Mouse (Mus musculus): ENCODE data around the gene Elovl6. TPM values are rescaled to one million over a fixed set of nuclear protein-coding genes. Genes with fewer than 3 reads are reported as not detected.
A peak's percentile ranks its signal among the peaks of the same experiment; 100 is the strongest.

Elovl6 gene
- total and polyA plus RNA-seq, 2 experiments from 2014 or later: 40.8 to 56.1 TPM

DNA sequence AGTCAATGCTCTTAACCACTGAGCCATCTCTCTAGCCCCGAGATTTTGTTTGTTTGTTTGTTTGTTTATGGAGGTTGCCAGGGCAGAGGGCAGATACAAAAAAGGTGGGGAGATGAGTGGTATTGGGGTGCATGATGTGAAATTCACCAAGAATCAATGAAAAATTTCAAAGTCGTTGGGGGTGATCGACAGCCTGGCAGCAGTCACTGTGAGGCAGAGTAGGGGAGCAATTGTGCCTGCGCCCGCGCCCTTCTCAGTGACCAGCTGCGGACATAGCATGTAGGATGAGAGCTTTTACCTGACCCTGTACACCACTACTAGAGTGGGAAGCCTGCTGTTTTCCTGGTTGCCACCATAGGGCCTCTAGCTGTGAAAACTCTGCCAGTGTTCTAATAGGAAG, 143.8 kb downstream of the Elovl6 start:
- Histone ChIP-seq H3K27me3 (ENCODE audit: insufficient read depth, low read length) (no peaks in the 10 kb centered on the region), H3K4me3 (ENCODE audit: low read length) (no peak overlapping the region), H3K36me3 (ENCODE audit: insufficient read depth, low read length) (0 out of 2 replicates have a peak, but pooled peaks cover 3% of the 10 kb centered on the region), H3K9ac (replicated peaks; ENCODE audit: low read length) (no peak overlapping the region), H3K4me2 (ENCODE audit: low read depth, low read length) (no peak overlapping the region), H3K4me1 (ENCODE audit: insufficient read depth, low read length) (no peaks in the 10 kb centered on the region), H3K27ac (no peak overlapping the region), H3K9me3 (ENCODE audit: low read length) (no peaks in the 10 kb centered on the region)
- no peak for TF ChIP-seq CTCF (IDR thresholded peaks at IDR 0.05; ENCODE audit: low read depth)
- ATAC-seq: no peak
- WGBS: 95% methylated on average over 7 of the region's 7 CpGs
- DNase-seq (ENCODE audit: low spot score): no peak

- H3K4me2 ChIP-seq (ENCODE audit: low read depth, low read length): no peak overlapping the region
- no peaks in the 10 kb centered on the region for H3K9me3 ChIP-seq (ENCODE audit: low read length)
- ATAC-seq (peak; percentile 35; the same call in 1 of the 2 replicates), DNase-seq (ENCODE audit: low spot score) (peak; percentile 32)
- no peak overlapping the region for H3K27ac ChIP-seq
- no peaks in the 10 kb centered on the region for H3K4me1 ChIP-seq (ENCODE audit: insufficient read depth, low read length)
- H3K9ac ChIP-seq (replicated peaks; ENCODE audit: low read length): no peak overlapping the region
- no peaks in the 10 kb centered on the region for H3K27me3 ChIP-seq (ENCODE audit: insufficient read depth, low read length)
- TF ChIP-seq CTCF (IDR thresholded peaks at IDR 0.05; ENCODE audit: low read depth): peak; percentile 62
- H3K4me3 ChIP-seq (ENCODE audit: low read length): no peak overlapping the region
- 44% methylated on average over 5 of the region's 5 CpGs for WGBS
- H3K36me3 ChIP-seq (ENCODE audit: insufficient read depth, low read length): 0 out of 2 replicates have a peak, but pooled peaks cover 3% of the 10 kb centered on the region
Observed at GRCm38 (mm10) chr3:129680258-129680657, 148.1 kb downstream of the Elovl6 start.

GRCm38 (mm10) chr3:129681841-129682240, 149.7 kb downstream of the Elovl6 start:
- no peak overlapping the region for H3K9ac ChIP-seq (replicated peaks; ENCODE audit: low read length)
- no peak overlapping the region for H3K27ac ChIP-seq
- no peak for ATAC-seq
- no peak overlapping the region for H3K4me3 ChIP-seq (ENCODE audit: low read length)
- no peak for TF ChIP-seq CTCF (IDR thresholded peaks at IDR 0.05; ENCODE audit: low read depth)
- no peaks in the 10 kb centered on the region for H3K9me3 ChIP-seq (ENCODE audit: low read length)
- WGBS: 92% methylated on average over 4 of the region's 4 CpGs
- DNase-seq (ENCODE audit: low spot score): no peak
- no peak overlapping the region for H3K4me2 ChIP-seq (ENCODE audit: low read depth, low read length)
- H3K4me1 ChIP-seq (ENCODE audit: insufficient read depth, low read length): no peaks in the 10 kb centered on the region
- H3K27me3 ChIP-seq (ENCODE audit: insufficient read depth, low read length): no peaks in the 10 kb centered on the region
- H3K36me3 ChIP-seq (ENCODE audit: insufficient read depth, low read length): 0 out of 2 replicates have a peak, but pooled peaks cover 3% of the 10 kb centered on the region

GRCm38 (mm10) chr3:129682389-129682788, 150.2 kb downstream of the Elovl6 start:
- WGBS: 76% methylated on average over 10 of the region's 10 CpGs
- H3K4me1 ChIP-seq (ENCODE audit: insufficient read depth, low read length): no peaks in the 10 kb centered on the region
- no peak for DNase-seq (ENCODE audit: low spot score)
- H3K27ac ChIP-seq: no peak overlapping the region
- no peak overlapping the region for H3K4me3 ChIP-seq (ENCODE audit: low read length)
- no peak overlapping the region for H3K4me2 ChIP-seq (ENCODE audit: low read depth, low read length)
- no peak for ATAC-seq
- no peaks in the 10 kb centered on the region for H3K9me3 ChIP-seq (ENCODE audit: low read length)
- no peak for TF ChIP-seq CTCF (IDR thresholded peaks at IDR 0.05; ENCODE audit: low read depth)
- 0 out of 2 replicates have a peak, but pooled peaks cover 3% of the 10 kb centered on the region for H3K36me3 ChIP-seq (ENCODE audit: insufficient read depth, low read length)
- no peaks in the 10 kb centered on the region for H3K27me3 ChIP-seq (ENCODE audit: insufficient read depth, low read length)
- no peak overlapping the region for H3K9ac ChIP-seq (replicated peaks; ENCODE audit: low read length)

DNA sequence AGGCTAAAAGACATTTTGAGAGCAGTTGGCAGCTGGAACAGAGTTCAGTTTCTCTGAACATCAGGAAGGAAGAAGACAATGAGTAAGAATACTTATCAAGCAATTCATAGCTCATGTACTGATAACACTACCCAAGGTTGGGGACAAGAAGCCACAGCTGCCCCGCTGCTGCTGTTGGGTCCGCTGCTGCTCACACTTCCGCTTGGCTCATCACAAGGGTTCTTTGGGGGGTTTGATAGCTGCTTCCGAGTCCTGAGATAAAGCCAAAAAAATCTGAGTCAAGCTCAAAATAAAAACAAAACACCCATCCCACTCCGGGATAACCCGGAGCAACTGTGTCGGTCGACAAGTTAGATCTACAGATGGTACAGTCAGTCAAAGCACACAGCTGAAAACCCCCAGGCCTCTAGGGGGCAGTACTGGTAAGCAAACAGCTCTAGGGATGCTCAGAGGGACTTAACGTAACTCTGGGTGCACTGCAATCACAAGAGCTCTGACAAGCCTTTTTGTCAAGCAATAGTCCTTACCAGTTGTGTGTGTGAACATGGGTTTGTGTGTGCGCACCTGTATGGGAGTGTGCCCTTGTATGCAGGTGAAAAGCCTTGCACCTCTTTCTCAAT, 151.0 kb downstream of the Elovl6 start:
- H3K27ac ChIP-seq: no peak overlapping the region
- TF ChIP-seq CTCF (IDR thresholded peaks at IDR 0.05; ENCODE audit: low read depth): peak; percentile 42; the same call in 1 of the 2 replicates
- H3K9ac ChIP-seq (replicated peaks; ENCODE audit: low read length): no peak overlapping the region
- no peak overlapping the region for H3K4me2 ChIP-seq (ENCODE audit: low read depth, low read length)
- no peaks in the 10 kb centered on the region for H3K27me3 ChIP-seq (ENCODE audit: insufficient read depth, low read length)
- ATAC-seq (no peak), DNase-seq (ENCODE audit: low spot score) (no peak)
- WGBS: 91% methylated on average over 10 of the region's 10 CpGs
- H3K4me3 ChIP-seq (ENCODE audit: low read length): no peak overlapping the region
- H3K36me3 ChIP-seq (ENCODE audit: insufficient read depth, low read length): 0 out of 2 replicates have a peak, but pooled peaks cover under 1% of the 10 kb centered on the region
- H3K9me3 ChIP-seq (ENCODE audit: low read length): no peaks in the 10 kb centered on the region
- no peaks in the 10 kb centered on the region for H3K4me1 ChIP-seq (ENCODE audit: insufficient read depth, low read length)

DNA sequence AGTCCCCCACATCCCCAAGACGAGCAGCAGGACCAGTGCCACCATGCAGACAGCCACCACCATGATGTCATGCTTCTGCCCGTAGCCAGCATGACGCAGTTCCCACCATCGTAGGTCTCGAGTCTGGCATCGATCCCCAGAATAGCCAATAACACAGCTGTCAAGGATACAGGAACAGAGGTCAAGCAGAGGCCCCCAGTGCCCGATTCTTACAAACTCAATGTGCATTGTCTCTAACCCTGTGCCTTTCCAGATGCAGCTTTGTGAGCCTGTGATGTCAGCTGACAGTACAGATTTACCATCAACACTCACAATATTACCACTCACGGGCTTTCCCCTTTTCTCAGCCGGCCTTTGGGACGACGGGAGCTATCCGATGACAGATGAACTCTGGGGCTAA, 154.0 kb downstream of the Elovl6 start:
- Histone ChIP-seq H3K4me3 (ENCODE audit: low read length) (no peak overlapping the region), H3K27ac (no peak overlapping the region), H3K9ac (replicated peaks; ENCODE audit: low read length) (no peak overlapping the region), H3K9me3 (ENCODE audit: low read length) (no peaks in the 10 kb centered on the region), H3K4me2 (ENCODE audit: low read depth, low read length) (no peak overlapping the region), H3K27me3 (ENCODE audit: insufficient read depth, low read length) (no peaks in the 10 kb centered on the region), H3K36me3 (ENCODE audit: insufficient read depth, low read length) (no peaks in the 10 kb centered on the region), H3K4me1 (ENCODE audit: insufficient read depth, low read length) (no peaks in the 10 kb centered on the region)
- TF ChIP-seq CTCF (IDR thresholded peaks at IDR 0.05; ENCODE audit: low read depth): no peak
- 81% methylated on average over 12 of the region's 12 CpGs for WGBS
- DNase-seq (ENCODE audit: low spot score): no peak
- no peak for ATAC-seq

DNA sequence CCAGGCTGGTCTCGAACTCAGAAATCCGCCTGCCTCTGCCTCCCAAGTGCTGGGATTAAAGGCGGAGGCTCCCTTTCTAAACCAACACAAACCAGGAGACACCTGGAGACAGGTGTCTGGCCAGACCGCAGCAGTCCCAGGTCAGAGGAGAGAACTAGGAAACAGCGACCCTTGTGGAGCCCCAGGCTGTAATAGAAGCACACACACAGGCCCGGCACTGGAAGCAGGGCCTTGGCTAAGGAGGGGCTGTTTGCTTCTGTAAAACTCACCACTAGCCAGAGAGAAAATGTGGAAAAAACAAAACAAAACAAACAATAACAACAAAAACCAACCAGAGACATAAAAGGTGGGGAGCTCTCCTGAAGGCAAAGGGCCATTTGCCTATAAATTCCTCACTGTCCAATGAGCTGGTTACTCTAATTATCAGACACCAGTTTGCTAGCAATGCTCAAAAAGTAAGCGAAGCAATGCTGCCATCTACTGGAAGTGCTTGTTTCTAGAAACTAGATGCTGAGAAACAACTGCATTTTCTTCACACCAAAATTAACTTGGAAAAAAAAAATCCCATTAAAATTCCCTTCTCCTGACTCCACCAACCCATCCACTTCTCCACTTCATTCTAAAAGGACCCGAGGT, 154.7 kb downstream of the Elovl6 start:
- DNase-seq (ENCODE audit: low spot score) (peak; percentile 94), ATAC-seq (peak; percentile 62)
- H3K4me1 ChIP-seq (ENCODE audit: insufficient read depth, low read length): no peaks in the 10 kb centered on the region
- H3K27me3 ChIP-seq (ENCODE audit: insufficient read depth, low read length): no peaks in the 10 kb centered on the region
- no peak overlapping the region for H3K4me2 ChIP-seq (ENCODE audit: low read depth, low read length)
- H3K4me3 ChIP-seq (ENCODE audit: low read length): no peak overlapping the region
- H3K36me3 ChIP-seq (ENCODE audit: insufficient read depth, low read length): no peaks in the 10 kb centered on the region
- peak; percentile 79 for TF ChIP-seq CTCF (IDR thresholded peaks at IDR 0.05; ENCODE audit: low read depth)
- no peak overlapping the region for H3K9ac ChIP-seq (replicated peaks; ENCODE audit: low read length)
- no peaks in the 10 kb centered on the region for H3K9me3 ChIP-seq (ENCODE audit: low read length)
- WGBS: 60% methylated on average over 8 of the region's 8 CpGs
- no peak overlapping the region for H3K27ac ChIP-seq
